Mouse (Mus musculus): ENCODE measurements around the gene Prtn3. TPM values are rescaled to one million over a fixed set of nuclear protein-coding genes. Genes with fewer than 3 reads are reported as not detected.
"Not testable (repeated sequence)": the region's sequence is repeated elsewhere in the genome, so short reads cannot be mapped to it uniquely, and the experiment has no call there.

The Prtn3 gene
- polyA plus RNA-seq, 1 experiment from 2014 or later: 8.1 TPM

DNA sequence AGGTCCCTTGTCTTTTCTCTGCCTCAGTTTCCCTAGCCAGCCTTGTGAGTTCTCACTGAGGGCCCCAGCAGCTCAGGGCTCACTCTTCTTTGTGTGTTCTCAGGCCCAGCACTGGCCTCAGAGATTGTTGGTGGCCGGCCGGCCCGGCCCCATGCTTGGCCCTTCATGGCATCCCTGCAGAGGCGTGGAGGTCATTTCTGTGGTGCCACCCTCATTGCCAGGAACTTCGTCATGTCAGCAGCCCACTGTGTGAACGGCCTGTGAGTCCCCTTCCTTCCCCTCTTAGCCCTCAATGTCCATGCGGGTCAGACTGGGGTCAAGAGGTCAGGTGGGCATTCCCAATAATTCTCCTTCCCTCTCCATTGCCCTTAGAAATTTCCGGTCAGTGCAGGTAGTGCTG is 12.3 kb downstream of the Prtn3 start:
- H3K4me3 ChIP-seq: no peak overlapping the region
- H3K27ac ChIP-seq: no peak overlapping the region
- no peaks in the 10 kb centered on the region for H3K9me3 ChIP-seq
- WGBS: 82% methylated on average over 8 of the region's 8 CpGs
- no peak for DNase-seq (ENCODE audit: extremely low spot score, low spot score)
- no peaks in the 10 kb centered on the region for H3K36me3 ChIP-seq (replicated peaks)
- H3K27me3 ChIP-seq (ENCODE audit: poor library complexity, severe bottlenecking): peaks cover 69% of the 10 kb centered on the region
- peaks cover 20% of the 10 kb centered on the region for H3K4me1 ChIP-seq

GRCm38 (mm10) chr10:79889386-79889785 is 15.1 kb downstream of the Prtn3 start:
- no peak overlapping the region for H3K4me3 ChIP-seq
- DNase-seq (ENCODE audit: extremely low spot score, low spot score): no peak
- 0 out of 2 replicates have a peak, but pooled peaks cover 4% of the 10 kb centered on the region for H3K4me1 ChIP-seq
- peaks cover 63% of the 10 kb centered on the region for H3K27me3 ChIP-seq (ENCODE audit: poor library complexity, severe bottlenecking)
- no peak overlapping the region for H3K27ac ChIP-seq
- H3K9me3 ChIP-seq: no peaks in the 10 kb centered on the region
- WGBS: 78% methylated on average over 2 of the region's 2 CpGs
- peaks cover 3% of the 10 kb centered on the region; the same call in 1 of the 2 replicates for H3K36me3 ChIP-seq (replicated peaks)

GRCm38 (mm10) chr10:79890670-79891069 is 16.4 kb downstream of the Prtn3 start, which contains the start of gene Cfd:
TSS of gene Cfd (plus strand) at chr10:79890853.
- H3K27me3 ChIP-seq (ENCODE audit: poor library complexity, severe bottlenecking): peaks cover 73% of the 10 kb centered on the region
- no peak within 1 kb of the TSS for H3K27ac ChIP-seq
- 0 out of 2 replicates have a peak within 1 kb of the TSS, but pooled peaks have one; percentile 9 for H3K4me3 ChIP-seq
- no peak for DNase-seq (ENCODE audit: extremely low spot score, low spot score)
- peaks cover 14% of the 10 kb centered on the region for H3K36me3 ChIP-seq (replicated peaks)
- no peaks in the 10 kb centered on the region for H3K9me3 ChIP-seq
- WGBS: 55% methylated on average over 5 of the region's 5 CpGs
- 0 out of 2 replicates have a peak, but pooled peaks cover 4% of the 10 kb centered on the region for H3K4me1 ChIP-seq

DNA sequence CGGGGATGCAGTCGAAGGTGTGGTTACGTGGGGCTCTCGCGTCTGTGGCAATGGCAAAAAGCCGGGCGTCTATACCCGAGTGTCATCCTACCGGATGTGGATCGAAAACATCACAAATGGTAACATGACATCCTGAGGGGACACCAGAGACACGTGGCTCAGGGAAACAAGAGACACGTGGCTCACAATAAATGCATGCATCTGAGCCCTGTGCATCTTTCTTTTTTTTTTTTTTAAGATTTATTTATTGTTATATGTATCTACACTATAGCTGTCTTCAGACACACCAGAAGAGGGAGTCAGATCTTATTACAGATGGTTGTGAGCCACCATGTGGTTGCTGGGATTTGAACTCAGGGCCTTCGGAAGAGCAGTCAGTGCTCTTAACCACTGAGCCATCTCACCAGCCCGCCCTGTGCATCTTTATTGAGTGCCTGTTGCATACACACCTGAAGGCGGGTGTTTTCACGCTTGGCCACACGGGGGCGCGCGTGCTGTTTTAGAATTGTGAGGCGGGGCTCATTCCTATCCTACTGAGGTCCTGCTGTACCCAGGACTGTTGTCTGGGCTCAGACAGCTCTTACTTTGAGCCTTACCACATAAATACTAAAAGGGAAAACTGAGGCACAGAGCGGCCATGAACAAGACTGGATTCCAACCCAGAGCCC is 18.3 kb downstream of the Prtn3 start:
- H3K36me3 ChIP-seq (replicated peaks): peaks cover 33% of the 10 kb centered on the region
- peaks cover 84% of the 10 kb centered on the region for H3K27me3 ChIP-seq (ENCODE audit: poor library complexity, severe bottlenecking)
- H3K4me1 ChIP-seq: peaks cover 10% of the 10 kb centered on the region
- DNase-seq (ENCODE audit: extremely low spot score, low spot score): peak; percentile 85
- H3K27ac ChIP-seq, H3K9me3 ChIP-seq, H3K4me3 ChIP-seq: not testable (repeated sequence)
- 47% methylated on average over 22 of the region's 22 CpGs for whole genome bisulfite sequencing

DNA sequence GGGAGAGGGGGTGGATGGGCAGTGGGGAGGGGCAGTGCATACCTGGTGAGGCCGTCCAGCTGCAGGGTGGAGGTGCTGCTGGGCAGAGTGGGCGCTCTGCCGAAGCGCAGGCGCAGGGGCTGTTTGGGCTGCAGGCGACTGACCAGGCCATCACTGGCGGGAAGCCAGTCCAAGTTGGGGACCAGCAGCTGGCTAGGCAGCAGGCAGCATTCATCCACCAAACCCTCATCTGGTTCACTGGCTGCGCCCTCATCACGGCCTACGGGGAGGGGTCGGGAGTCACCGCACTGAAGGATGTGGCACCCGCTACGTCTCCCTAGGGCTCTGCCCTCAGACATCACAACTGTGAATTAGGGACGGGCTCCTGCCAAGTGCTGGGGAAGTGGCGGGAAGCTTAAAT is 22.0 kb downstream of the Prtn3 start:
- H3K27me3 ChIP-seq (ENCODE audit: poor library complexity, severe bottlenecking): peaks cover 94% of the 10 kb centered on the region
- H3K4me3 ChIP-seq: no peak overlapping the region
- H3K9me3 ChIP-seq: no peaks in the 10 kb centered on the region
- H3K4me1 ChIP-seq: peaks cover 23% of the 10 kb centered on the region
- H3K36me3 ChIP-seq (replicated peaks): peaks cover 60% of the 10 kb centered on the region
- H3K27ac ChIP-seq: no peak overlapping the region
- no peak for DNase-seq (ENCODE audit: extremely low spot score, low spot score)
- 96% methylated on average over 16 of the region's 16 CpGs for WGBS

GRCm38 (mm10) chr10:79896814-79897213 is 22.5 kb downstream of the Prtn3 start:
- H3K27ac ChIP-seq: no peak overlapping the region
- no peaks in the 10 kb centered on the region for H3K9me3 ChIP-seq
- peaks cover 29% of the 10 kb centered on the region for H3K4me1 ChIP-seq
- peaks cover 94% of the 10 kb centered on the region for H3K27me3 ChIP-seq (ENCODE audit: poor library complexity, severe bottlenecking)
- H3K4me3 ChIP-seq: no peak overlapping the region
- no peak for DNase-seq (ENCODE audit: extremely low spot score, low spot score)
- peaks cover 65% of the 10 kb centered on the region for H3K36me3 ChIP-seq (replicated peaks)
- 88% methylated on average over 13 of the region's 13 CpGs for WGBS

- WGBS: 49% methylated on average over 20 of the region's 20 CpGs
- no peak overlapping the region for H3K27ac ChIP-seq
- no peak overlapping the region for H3K4me3 ChIP-seq
- DNase-seq (ENCODE audit: extremely low spot score, low spot score): no peak
- peaks cover 97% of the 10 kb centered on the region for H3K27me3 ChIP-seq (ENCODE audit: poor library complexity, severe bottlenecking)
- peaks cover 29% of the 10 kb centered on the region for H3K4me1 ChIP-seq
- no peaks in the 10 kb centered on the region for H3K9me3 ChIP-seq
- peaks cover 73% of the 10 kb centered on the region for H3K36me3 ChIP-seq (replicated peaks)
Measured at GRCm38 (mm10) chr10:79897316-79898245, 23.3 kb downstream of the Prtn3 start.

DNA sequence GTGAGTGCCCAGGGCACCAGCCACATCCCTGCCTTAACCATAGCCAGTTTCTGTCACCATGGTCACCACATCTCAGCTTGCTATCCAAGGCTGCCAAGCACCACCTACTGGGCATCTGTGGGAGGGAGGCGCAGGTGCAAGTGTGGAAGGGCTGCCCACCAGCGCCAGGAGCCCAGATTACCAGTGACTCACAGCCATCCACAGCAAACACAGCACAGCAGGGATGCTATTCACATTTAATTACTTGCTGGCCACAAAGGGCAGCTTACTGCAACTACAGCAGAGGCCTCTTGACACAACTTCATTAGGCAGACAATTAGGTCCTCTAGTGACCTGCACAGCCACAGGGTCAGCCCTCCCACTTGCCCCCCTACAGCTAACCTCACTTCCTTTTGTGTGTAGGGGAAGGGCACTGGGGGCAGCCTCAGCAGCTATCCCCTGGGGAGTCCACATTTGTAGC is 26.7 kb downstream of the Prtn3 start:
- 4% methylated on average over 2 of the region's 2 CpGs for WGBS
- H3K4me3 ChIP-seq: no peak overlapping the region
- DNase-seq (ENCODE audit: extremely low spot score, low spot score): peak; percentile 60
- H3K27me3 ChIP-seq (ENCODE audit: poor library complexity, severe bottlenecking): peaks cover 99% of the 10 kb centered on the region
- H3K4me1 ChIP-seq: peaks cover 25% of the 10 kb centered on the region
- 0 out of 2 replicates have a peak overlapping the region, but pooled peaks have one; percentile 40 for H3K27ac ChIP-seq
- H3K36me3 ChIP-seq (replicated peaks): peaks cover 89% of the 10 kb centered on the region
- 0 out of 2 replicates have a peak, but pooled peaks cover 3% of the 10 kb centered on the region for H3K9me3 ChIP-seq

DNA sequence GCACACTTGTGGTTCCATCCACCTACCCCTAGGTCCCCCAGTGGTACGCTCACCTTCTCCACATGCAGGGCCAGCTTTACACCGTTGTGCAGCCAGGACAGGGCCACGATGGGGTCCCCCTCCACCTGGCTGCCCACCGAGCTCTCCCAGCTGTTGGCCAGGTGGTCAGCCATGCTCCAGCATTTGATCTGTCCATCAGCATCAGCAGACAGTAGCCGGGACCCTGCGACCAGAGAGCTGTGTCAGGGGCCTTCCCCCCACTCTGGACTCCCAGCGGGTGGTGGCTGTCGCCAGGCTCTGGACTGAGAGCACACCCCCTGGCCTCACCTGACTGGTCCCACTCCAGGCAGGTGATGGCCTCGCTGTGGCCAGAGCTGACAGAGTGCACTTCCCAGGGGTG is 32.4 kb downstream of the Prtn3 start:
- peak overlapping the region; percentile 9; the same call in 1 of the 2 replicates for H3K4me3 ChIP-seq

GRCm38 (mm10) chr10:79907415-79907814 is 33.1 kb downstream of the Prtn3 start:
- peak overlapping the region; percentile 73 for H3K4me3 ChIP-seq
- peaks cover 21% of the 10 kb centered on the region for H3K4me1 ChIP-seq
- peaks cover 55% of the 10 kb centered on the region for H3K27me3 ChIP-seq (ENCODE audit: poor library complexity, severe bottlenecking)
- H3K36me3 ChIP-seq (replicated peaks): peaks cover 68% of the 10 kb centered on the region
- H3K9me3 ChIP-seq: 0 out of 2 replicates have a peak, but pooled peaks cover 3% of the 10 kb centered on the region
- no peak for DNase-seq (ENCODE audit: extremely low spot score, low spot score)
- 0 out of 2 replicates have a peak overlapping the region, but pooled peaks have one; percentile 25 for H3K27ac ChIP-seq
- WGBS: 94% methylated on average over 10 of the region's 10 CpGs

More for the DNA sequence above, 32.4 kb downstream of the Prtn3 start:
- peaks cover 60% of the 10 kb centered on the region for H3K27me3 ChIP-seq (ENCODE audit: poor library complexity, severe bottlenecking)
- WGBS: 95% methylated on average over 9 of the region's 9 CpGs
- no peak overlapping the region for H3K27ac ChIP-seq
- 0 out of 2 replicates have a peak, but pooled peaks cover 3% of the 10 kb centered on the region for H3K9me3 ChIP-seq
- DNase-seq (ENCODE audit: extremely low spot score, low spot score): no peak
- H3K4me1 ChIP-seq: peaks cover 20% of the 10 kb centered on the region
- H3K36me3 ChIP-seq (replicated peaks): peaks cover 68% of the 10 kb centered on the region

GRCm38 (mm10) chr10:79908167-79909091 is 34.2 kb downstream of the Prtn3 start, which contains the start of gene Med16:
TSS of gene Med16 (minus strand) at chr10:79908923.
- peaks cover 67% of the 10 kb centered on the region for H3K36me3 ChIP-seq (replicated peaks)
- DNase-seq (ENCODE audit: extremely low spot score, low spot score): peak; percentile 98
- H3K4me1 ChIP-seq: peaks cover 24% of the 10 kb centered on the region
- peaks cover 45% of the 10 kb centered on the region for H3K27me3 ChIP-seq (ENCODE audit: poor library complexity, severe bottlenecking)
- 0 out of 2 replicates have a peak, but pooled peaks cover under 1% of the 10 kb centered on the region for H3K9me3 ChIP-seq
- WGBS: 2% methylated on average over 52 of the region's 52 CpGs
- H3K27ac ChIP-seq: peak within 1 kb of the TSS; percentile 99
- H3K4me3 ChIP-seq: peak within 1 kb of the TSS; percentile 73
